Mouse (Mus musculus): ENCODE results near the gene Cnr1. TPM values are rescaled to one million over a fixed set of nuclear protein-coding genes. Genes with fewer than 3 reads are reported as not detected.

Cnr1 gene
- total and polyA plus RNA-seq, 3 experiments = 0.05 to 0.12 (median 0.09) TPM

DNA sequence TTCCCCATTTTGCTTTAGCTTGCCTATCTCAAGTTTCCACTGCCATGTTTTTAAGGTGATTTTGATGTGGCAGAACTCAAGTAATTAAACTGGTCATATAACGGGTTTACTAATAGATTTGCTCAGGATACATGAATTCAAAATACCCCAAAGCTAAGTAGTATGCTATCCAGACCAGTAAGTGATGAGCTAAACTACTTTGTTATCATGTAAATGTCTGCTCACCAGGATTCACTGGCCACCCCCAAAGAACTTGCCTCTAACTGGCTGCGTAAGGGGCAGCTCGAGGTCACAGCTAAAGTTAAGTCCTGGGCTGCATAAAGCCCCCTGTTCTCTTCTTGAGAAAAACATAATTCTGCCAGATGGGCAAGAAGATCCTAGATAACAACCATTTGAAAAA is 46.3 kb downstream of the Cnr1 start:
- no peak overlapping the region for H3K27ac ChIP-seq
- no peak overlapping the region for H3K9ac ChIP-seq (ENCODE audit: low read depth, low read length)
- intact Hi-C loops (cut with DNase I) = no loop called here
- no peaks in the 10 kb centered on the region for H3K36me3 ChIP-seq (ENCODE audit: control insufficient read depth, insufficient read depth, low read length)
- TF ChIP-seq POLR2A (IDR thresholded peaks at IDR 0.05; ENCODE audit: insufficient read depth, low read depth, low read length) (no peak), CTCF (IDR thresholded peaks at IDR 0.05) (no peak), EP300 (IDR thresholded peaks at IDR 0.05; ENCODE audit: insufficient read depth, low read depth, low read length) (no peak)
- WGBS = 66% methylated on average over 3 of the region's 3 CpGs
- no peaks in the 10 kb centered on the region for H3K79me2 ChIP-seq (replicated peaks; ENCODE audit: control insufficient read depth, insufficient read depth, low read length)
- no peaks in the 10 kb centered on the region for H3K4me1 ChIP-seq (ENCODE audit: control insufficient read depth, insufficient read depth, low read length)
- DNase-seq = no peak
- no peaks in the 10 kb centered on the region for H3K27me3 ChIP-seq (ENCODE audit: control insufficient read depth, insufficient read depth, low read length)
- H3K4me3 ChIP-seq = no peak overlapping the region

DNA sequence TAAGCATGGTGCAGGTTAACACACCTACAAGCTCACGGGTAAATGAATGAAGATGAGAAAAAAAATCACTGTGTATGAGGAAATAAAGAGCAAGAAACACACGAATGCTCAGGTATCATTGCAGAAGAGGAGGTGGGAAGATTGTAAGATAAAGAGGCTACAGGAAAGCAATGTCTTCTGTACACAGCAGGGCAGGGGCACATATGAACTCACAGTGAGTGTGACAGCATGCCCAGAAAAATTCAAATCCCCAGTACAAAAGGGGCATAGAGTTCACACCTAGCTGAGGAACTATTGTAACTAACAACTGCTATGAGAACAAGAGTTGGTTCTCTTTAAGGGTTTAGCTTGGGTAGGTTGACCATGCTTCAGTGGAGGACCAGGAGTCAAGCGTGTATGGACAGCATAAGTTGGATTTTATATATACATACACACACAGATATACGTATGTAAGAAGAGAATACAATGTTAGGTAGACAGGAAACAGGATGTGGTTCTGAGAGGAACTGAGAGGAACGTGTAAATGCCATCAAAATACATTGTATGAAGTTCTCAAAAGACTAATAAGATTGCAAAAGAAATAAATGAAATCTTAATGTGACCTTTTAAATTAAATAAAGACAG is 64.2 kb downstream of the Cnr1 start:
- WGBS = 57% methylated on average over 5 of the region's 5 CpGs
- Histone ChIP-seq H3K36me3 (ENCODE audit: control insufficient read depth, insufficient read depth, low read length) (no peaks in the 10 kb centered on the region), H3K4me3 (no peak overlapping the region), H3K27me3 (ENCODE audit: control insufficient read depth, insufficient read depth, low read length) (no peaks in the 10 kb centered on the region), H3K27ac (no peak overlapping the region), H3K4me1 (ENCODE audit: control insufficient read depth, insufficient read depth, low read length) (no peaks in the 10 kb centered on the region), H3K79me2 (replicated peaks; ENCODE audit: control insufficient read depth, insufficient read depth, low read length) (no peaks in the 10 kb centered on the region), H3K9ac (ENCODE audit: low read depth, low read length) (no peak overlapping the region)
- TF ChIP-seq EP300 (IDR thresholded peaks at IDR 0.05; ENCODE audit: insufficient read depth, low read depth, low read length) (no peak), POLR2A (IDR thresholded peaks at IDR 0.05; ENCODE audit: insufficient read depth, low read depth, low read length) (no peak), CTCF (IDR thresholded peaks at IDR 0.05) (no peak)
- intact Hi-C loops (cut with DNase I) = no loop called here
- DNase-seq = no peak

DNA sequence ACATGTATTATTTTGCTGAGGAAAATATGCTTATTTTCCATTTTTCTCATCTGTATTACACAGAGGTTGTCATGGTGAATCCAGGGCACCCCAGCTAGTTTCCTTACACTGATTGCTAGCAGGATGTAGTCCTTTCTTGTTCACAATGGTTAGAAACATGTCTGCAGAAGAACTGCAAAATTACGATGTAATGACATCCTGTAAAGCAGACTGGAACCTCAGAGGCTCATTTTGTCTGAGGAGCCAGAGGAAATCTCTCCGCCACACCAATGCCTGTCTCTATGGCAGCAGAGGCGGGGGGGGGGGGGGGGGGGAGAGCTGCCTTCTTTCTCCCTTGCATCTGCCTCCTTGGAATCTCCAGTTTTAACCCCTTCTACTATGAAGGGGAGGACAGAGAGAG is 68.3 kb downstream of the Cnr1 start:
- 35% methylated on average over 3 of the region's 3 CpGs for WGBS
- Histone ChIP-seq H3K27ac (no peak overlapping the region), H3K36me3 (ENCODE audit: control insufficient read depth, insufficient read depth, low read length) (no peaks in the 10 kb centered on the region), H3K4me1 (ENCODE audit: control insufficient read depth, insufficient read depth, low read length) (no peaks in the 10 kb centered on the region), H3K4me3 (no peak overlapping the region), H3K9ac (ENCODE audit: low read depth, low read length) (no peak overlapping the region), H3K27me3 (ENCODE audit: control insufficient read depth, insufficient read depth, low read length) (no peaks in the 10 kb centered on the region), H3K79me2 (replicated peaks; ENCODE audit: control insufficient read depth, insufficient read depth, low read length) (no peaks in the 10 kb centered on the region)
- no peak for DNase-seq
- TF ChIP-seq CTCF (IDR thresholded peaks at IDR 0.05) (no peak), EP300 (IDR thresholded peaks at IDR 0.05; ENCODE audit: insufficient read depth, low read depth, low read length) (no peak), POLR2A (IDR thresholded peaks at IDR 0.05; ENCODE audit: insufficient read depth, low read depth, low read length) (no peak)
- intact Hi-C loops (cut with DNase I) = no loop called here

DNA sequence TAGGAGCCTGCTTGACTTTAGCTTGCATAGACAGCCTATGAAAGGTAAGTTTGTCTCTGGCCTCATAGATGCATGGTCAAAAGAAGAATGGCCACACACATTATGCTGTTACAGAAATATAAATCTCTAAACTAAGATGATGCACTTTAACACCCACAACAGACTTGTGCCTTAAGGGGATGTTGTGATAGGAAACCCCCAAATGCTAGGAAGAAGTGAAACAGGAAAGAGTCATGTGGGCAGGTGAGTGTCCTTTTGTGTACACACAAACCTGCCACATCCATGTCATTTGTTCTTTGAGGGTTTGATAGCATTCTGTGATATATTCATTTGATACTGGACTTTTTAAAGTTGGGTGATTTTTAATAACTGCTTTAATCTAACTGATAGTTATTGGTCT is 72.0 kb downstream of the Cnr1 start:
- H3K27me3 ChIP-seq (ENCODE audit: control insufficient read depth, insufficient read depth, low read length) = no peaks in the 10 kb centered on the region
- TF ChIP-seq EP300 (IDR thresholded peaks at IDR 0.05; ENCODE audit: insufficient read depth, low read depth, low read length) (no peak), CTCF (IDR thresholded peaks at IDR 0.05) (no peak), POLR2A (IDR thresholded peaks at IDR 0.05; ENCODE audit: insufficient read depth, low read depth, low read length) (no peak)
- intact Hi-C loops (cut with DNase I) = no loop called here

More for the DNA sequence above, 72.0 kb downstream of the Cnr1 start:
- DNase-seq = no peak
- H3K9ac ChIP-seq (ENCODE audit: low read depth, low read length) = no peak overlapping the region
- no peaks in the 10 kb centered on the region for H3K36me3 ChIP-seq (ENCODE audit: control insufficient read depth, insufficient read depth, low read length)
- H3K27ac ChIP-seq = no peak overlapping the region
- no peaks in the 10 kb centered on the region for H3K79me2 ChIP-seq (replicated peaks; ENCODE audit: control insufficient read depth, insufficient read depth, low read length)
- no peak overlapping the region for H3K4me3 ChIP-seq
- no peaks in the 10 kb centered on the region for H3K4me1 ChIP-seq (ENCODE audit: control insufficient read depth, insufficient read depth, low read length)

Other genes with a start within 250 kb of the Cnr1 start
- not detected for gene Spaca1, start 125.6 kb downstream of the Cnr1 start, total RNA-seq (2021)
- gene Spaca1, start 125.6 kb downstream of the Cnr1 start, polyA plus RNA-seq (2012; rRNA removed) = 0.14 TPM in 1 of 2 replicates, not detected in the other

Measured in heart, adult 2 months (tissue).